Mouse (Mus musculus): ENCODE measurements at regions not wholly inside any gene's neighbourhood (a gene's known extent, or its start where the extent isn't known, plus 50 kb on each side); places are given as distances from the start of the nearest gene placed in this dataset.

DNA sequence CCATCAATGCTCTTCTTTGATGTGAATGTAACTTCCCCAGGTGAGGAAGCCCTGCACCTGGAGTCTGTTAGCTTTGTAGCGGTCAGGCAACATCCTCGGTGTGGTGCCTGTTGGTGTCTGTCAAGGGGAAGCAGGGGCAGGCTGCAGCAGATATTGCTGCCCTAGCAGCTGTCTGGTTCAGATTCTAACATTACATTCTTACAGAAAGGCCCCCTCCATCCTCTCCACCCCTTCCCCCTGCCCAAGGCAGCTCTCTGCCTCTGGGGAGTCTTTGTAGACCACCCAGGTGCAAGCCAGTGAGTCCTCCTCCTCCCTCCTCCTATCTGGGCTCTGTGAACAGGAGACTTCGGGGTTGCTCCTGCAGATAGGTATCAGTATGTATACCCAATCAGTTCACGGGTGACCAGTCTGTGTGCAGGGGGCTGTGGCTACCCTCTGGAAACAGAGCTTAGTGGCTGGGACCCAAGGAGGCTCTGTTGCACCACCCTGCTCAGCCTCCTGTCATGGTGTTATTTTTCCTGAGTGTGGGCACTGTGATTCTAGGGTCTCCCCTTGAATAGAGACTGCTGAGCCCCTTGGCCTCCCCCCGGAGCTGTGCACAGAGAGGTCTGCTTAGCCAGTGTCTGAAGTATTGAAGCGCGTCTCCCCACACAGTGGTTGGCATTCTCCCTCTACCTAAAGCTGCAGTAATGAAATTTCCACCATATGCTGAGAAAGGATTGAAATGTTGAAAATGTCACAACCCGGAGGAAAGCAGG is 394.6 kb upstream of the Zmiz1 start:
- no peak for DNase-seq (ENCODE audit: low spot score)

DNA sequence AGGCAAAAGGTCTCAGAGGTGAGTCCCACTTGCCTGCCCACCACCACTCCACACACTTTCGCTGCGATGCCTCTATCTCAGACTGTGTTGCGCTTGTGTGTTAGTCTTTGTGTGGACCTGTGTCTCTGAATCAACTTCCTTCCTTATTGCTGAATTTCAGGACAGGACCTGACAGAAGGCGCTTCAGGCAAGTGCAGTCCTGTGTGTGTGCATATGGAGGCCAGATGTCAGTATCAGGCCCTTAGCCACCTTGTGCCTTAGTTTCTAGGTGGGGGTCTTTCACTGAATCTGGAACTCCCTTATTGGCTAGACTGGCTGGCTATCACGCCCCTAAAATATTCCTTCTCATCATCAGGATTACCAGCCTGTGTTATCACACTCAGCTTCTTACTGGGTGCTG is 391.6 kb upstream of the Zmiz1 start:
- DNase-seq (ENCODE audit: low spot score) = no peak

DNA sequence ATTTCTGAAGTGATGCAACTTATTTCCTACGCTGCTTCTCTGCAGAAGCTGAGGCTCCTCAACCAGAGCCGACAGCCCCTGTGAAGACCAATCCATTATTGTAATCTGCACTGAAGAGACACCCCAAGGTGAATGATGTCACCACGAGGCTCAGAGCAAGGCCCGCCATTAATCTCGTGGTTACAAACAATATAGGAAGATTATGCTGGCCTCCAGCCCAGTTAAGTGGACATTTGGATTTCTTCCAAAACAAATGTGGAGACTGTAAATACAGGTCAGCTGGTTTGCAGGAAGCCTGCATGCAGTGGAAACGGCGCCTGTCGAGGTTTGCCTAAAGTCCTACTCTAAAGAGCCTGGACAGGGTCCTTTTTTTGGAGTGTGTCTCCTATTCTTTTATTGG is 390.6 kb upstream of the Zmiz1 start:
- DNase-seq (ENCODE audit: low spot score) = no peak

DNA sequence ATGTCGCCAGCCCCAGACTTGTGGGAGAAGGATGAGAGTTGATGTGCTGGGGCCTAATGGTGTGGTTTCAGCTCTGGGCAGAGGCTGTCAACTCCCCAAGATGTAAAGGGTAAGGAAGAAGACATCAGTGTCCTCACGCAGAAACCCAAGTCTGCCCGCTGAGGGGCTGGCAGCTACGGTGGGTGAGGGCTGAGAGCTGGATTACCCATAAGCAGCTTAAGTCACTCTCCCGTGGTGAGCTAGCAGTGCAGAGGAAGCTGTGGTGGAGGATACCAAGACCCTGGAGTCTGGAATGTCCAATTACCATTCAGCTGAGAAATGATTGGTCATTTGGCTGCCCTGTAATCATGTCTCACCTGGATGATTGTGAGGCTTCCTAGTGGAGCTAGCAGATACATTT is 385.8 kb upstream of the Zmiz1 start:
- DNase-seq (ENCODE audit: low spot score) = no peak

DNA sequence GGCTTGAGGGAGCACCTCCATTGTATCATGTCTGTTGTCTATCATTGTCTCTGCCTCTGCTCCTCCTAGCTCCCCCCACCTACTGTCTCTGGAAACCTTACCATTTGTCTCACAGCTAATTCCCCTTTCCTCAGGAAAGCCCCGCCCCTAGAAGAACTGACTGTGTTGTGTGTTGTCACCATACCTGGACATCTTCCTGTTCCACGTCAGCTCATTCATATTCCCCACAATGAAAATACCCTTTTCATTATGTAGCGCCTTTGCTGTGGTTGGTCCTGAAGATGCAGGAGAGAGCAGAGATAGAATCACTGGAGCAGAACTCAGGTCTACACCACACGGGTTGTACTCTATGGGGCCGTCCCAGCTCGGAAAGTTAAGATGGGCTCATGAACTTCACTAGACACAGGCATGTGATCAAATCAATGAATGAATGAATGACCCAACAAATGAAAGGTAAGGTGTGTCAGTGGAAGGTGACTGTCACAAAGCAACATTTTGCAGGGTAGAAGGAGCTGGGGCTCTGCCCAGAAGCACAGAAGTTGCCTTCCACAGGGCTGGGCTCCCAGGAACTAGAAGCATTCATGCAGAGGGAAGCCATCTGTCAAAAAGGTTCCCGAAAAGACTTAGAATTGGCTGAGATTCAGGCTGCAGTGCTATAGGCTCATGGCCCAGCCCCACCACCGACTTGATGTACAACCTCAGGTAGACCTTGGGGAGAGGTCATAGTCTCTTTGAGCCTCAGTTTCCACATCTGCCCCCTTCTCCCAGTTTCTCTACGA is 384.8 kb upstream of the Zmiz1 start:
- no peak for DNase-seq (ENCODE audit: low spot score)

DNA sequence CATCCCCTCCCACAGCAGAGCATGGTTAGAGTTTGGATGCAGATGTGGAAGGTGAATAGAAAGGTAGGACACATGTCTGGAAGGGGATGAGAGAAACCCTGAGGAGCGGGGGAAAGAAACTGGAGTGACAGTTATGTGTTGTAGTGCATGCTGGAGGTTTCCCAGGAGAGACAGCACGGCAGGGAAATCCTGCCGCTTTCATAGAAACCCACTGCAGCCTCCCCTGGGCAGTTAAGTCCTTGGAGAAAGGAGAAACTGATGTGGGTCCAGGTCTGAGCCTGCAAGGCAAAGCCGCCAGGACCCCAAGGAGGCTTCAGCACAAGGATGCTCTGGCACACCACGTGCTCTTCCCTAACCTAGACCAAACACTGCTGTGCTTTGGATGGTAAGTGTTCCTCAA is 384.1 kb upstream of the Zmiz1 start:
- no peak for DNase-seq (ENCODE audit: low spot score)

DNA sequence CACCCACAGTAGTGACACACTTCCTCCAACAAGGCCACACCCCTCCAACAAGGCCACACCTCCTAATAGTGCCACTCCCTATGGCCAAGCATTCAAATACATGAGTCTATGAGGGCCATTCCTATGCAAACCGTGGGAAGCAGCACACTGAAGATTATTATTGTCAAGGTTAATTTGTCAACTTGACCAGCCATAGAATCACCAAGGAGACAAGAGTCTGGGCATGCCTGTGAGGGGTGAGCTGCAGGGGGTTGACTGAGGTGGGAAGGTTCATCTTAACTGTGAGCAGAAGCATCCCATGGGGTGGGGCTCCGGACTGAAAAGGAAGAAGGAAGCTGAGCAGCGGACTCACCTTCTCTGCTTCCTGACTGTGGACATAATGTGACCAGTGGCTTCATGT is 378.6 kb upstream of the Zmiz1 start:
- no peak for DNase-seq (ENCODE audit: low spot score)

DNA sequence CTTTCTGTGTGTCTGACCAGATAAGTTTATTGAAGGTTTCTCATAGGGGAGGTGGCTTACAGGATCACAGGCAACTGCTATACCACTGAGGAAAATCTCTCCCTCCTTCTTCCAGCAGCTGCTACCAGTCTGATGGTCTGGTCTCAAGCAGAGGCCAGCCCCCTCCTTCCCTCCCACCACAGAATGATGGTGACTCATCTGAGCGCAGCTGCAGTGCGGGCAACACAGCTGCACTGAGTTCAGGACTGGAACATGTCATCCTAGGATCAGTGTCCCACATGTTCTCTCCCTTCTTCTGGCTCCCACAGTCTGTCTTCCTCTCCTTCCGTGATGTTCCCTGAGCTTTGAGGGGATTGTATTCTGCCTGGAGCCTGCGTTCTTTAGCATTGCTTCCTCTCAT is 375.1 kb upstream of the Zmiz1 start:
- DNase-seq (ENCODE audit: low spot score) = no peak

DNA sequence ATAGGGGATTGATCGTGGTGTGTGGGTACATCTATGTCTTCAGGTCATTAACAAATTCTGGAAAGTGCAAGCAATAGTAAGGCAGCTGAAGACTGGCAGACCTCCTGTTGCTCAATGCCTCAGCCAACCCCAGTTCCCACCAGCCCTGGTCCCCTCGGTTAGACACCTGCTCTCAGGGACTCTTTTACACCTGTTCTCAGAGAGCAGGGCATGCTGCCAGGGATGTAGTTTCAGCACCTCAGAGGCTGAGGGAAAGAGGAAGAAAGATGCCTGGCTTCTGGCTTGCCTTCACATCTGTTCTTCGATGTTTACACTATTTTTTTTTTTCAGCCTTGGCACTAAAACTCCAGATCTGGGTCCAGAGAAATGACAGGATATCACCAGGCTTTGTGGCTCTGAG is 362.2 kb upstream of the Zmiz1 start:
- no peak for DNase-seq (ENCODE audit: low spot score)

DNA sequence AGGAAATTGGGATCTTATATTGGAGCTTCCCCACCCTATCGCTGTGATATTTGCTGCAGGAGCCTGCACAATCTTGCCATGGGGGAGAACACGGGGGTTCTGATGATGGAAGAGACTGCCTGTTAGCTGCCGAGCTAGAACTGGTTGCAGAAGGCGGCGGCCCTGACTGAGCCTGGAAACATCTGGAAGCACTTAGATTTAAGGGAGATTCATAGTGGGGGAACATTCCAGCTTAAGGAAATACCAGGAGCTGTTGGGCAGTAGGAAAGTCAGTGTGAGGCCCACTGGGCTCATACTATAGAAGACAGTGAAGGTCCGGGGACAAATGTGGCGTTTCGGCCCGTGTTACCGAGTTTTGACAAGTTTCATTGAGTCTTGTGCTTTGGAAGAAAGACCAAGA is 353.6 kb upstream of the Zmiz1 start:
- DNase-seq (ENCODE audit: low spot score) = no peak

DNA sequence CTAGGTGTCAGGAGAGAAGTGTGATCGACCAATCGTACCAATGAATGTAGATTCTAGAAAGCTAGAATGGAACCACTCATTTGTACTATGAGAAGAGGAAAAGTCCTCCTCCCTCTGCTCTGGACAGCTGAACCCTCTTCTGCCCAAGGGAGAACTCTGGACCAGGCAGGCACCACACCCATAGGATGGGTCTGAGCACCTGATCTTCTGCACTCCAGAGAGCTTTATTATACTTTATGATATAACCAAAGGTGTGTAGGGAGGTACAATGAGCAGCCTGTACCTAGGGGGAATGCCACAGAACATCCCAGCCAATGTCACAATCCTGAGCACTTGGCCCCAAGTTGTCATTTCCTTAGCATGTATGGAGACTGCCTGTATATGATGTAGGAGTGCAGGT is 352.5 kb upstream of the Zmiz1 start:
- DNase-seq (ENCODE audit: low spot score) = no peak

DNA sequence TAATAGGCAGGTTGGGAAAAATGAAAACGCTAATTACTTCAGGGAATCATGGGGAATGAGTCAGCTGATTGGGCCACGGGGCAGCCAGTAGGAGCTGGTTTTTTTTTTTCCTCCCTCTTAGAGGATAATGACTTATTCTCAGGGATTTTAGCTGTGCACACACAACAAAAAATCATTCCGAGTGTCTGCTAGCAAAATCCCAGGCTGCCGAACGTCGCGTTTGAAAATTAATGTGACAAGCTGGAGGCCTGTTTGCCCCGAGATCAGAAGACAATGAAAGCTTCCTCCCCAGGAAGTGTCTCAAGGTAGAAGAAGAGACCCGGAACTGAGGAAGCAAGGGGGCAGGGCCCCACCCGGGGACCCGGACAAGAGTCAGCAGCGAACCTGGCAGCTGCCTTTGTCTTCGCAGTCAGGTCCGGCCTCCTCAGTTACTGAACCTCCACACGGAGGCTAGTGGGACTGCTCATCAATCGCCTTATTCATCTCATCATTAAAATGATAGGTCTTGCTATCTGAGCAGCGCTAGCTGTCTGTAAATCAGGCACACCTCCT is 350.8 kb upstream of the Zmiz1 start:
- DNase-seq (ENCODE audit: low spot score) = no peak

DNA sequence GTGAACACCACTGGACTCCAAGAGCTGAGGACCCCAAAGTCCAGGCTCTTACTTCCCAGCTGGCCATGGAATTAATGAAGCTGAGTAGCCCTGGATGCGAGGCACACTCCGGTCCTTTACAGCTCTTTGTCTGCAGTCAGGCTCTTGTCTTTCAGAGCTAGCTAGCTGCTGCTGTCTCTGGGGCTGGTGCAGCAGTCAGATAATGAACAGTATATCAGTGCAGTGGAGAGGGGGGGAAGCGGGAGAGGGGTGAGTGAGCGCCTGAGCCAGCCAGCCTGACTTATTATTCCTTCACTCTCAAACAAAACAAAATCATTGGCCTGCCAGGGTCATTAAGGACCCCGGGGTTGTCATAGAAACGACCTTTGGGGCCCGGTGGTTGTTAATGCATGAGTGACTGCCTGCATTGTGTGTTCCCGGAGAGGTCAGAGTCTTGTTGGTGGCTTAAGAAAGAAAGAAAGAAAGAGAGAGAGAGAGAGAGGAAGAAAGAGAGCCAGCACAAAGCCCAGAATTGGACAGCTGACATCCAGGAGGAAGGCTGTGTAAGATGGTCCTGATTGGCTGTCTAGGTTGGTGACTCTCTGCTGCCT is 350.2 kb upstream of the Zmiz1 start:
- DNase-seq (ENCODE audit: low spot score) = no peak

DNA sequence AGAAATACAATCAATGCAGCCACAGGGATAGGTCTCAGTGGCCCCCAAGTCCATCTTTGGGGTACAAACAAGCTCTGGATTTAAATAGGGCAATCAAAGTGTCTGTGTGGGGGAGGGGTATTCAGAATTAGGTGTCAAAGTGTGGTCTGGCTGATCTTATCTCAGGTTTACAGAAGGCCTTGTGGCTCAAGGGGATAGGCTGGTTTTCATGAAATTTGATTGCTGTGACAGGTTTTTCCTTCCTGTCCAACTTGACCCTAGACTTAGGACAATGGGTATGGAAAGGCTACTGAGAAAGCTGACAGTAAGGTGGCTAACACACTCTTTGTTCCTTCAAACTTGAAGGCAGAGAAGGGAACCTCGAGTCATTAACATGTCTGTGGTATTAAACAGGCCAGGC is 349.3 kb upstream of the Zmiz1 start:
- DNase-seq (ENCODE audit: low spot score) = no peak

DNA sequence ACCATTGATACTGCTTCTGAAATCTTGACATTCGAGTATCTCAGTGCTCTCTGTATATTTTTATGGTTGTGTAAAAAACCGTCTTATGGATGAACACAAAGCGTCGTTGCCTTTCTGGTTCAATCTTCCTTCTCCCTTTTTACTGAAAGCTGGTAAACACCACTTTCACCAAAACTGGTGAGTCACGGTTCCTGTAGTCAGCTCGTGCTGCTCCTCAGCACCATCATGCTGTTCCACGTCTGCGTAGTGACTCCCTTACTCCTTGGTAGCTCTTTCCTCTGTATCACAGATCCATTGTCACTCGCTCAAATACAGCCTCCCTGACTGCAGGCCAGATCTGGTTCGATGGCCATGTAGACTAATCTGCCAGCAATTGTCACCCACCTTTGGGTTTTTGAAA is 346.2 kb upstream of the Zmiz1 start:
- no peak for DNase-seq (ENCODE audit: low spot score)

DNA sequence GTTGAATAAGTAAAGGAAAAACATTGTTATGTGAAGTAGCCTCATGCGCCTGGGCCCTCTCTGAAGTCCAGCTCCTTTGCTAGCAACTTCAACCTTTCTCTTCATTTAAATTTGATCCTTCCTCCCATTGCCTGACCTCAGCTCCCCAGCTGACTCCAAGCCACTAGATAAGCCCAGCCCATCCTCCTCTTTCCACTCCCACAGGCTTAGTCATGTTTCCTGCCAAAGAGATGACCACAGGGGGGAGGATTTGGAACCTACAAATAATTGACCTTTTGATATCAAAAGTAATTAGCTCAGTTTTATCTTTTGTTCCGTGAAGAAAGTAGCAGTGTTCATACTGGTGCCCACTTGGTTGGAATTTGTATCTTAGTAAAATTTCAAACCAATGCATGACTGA is 345.7 kb upstream of the Zmiz1 start:
- DNase-seq (ENCODE audit: low spot score) = peak; percentile 14

DNA sequence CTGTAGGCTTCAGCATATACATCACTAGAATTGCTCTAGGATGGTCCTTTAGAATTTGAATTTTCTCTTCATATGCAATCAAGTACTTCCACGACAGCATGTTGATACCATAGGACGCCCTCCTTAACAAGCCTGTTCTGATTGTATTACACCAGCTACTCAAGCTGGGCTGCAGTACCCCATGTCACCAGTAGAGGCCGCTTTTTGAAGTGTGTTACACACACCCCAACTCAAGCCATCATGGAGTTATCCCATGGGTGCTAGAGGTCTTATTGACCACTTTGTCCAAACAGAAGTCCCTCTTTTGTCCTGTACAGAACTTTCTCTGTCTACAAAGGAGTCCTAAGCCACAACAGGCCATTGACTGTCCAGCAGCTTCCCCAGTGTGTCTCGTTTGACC is 342.6 kb upstream of the Zmiz1 start:
- peak; percentile 57 for DNase-seq (ENCODE audit: low spot score)

DNA sequence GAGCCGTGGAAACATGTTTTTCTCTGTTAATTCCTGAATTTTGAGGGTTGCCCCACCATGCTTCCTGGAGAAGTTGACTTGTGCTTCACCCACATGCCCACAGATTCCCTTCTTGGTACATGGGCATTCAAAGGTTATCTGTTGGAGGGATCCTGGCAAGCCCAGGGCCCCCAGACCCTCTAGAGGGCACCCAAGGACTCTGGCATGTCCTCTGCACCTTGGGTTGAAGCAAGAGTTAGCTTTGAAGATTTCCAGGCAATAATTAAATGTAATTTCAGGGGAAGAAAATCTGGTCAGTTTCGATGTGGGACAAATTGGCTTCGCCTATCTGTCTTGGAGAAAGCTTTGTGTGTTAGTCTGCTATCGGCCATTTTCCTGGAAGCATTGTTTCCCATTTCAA is 339.0 kb upstream of the Zmiz1 start:
- no peak for DNase-seq (ENCODE audit: low spot score)

DNA sequence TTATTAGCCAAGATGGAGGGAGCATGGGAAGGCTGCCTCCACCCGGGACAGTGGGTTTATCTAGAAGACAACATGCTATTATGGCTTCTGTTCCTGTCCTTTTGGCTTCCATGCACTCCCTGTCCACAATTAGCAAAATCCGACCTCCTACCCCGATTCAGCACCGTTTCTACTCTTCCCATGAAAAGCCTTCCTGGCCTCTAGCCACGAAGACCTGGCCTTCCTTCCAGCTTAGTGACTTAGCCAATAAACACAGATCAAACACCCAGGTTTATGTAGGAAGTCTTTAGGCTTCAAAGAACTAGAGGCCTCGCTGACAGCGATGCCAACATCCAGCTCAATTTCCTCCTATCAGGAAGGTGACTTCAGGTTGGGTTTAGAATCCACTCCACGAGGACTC is 338.5 kb upstream of the Zmiz1 start:
- DNase-seq (ENCODE audit: low spot score) = peak; percentile 4

DNA sequence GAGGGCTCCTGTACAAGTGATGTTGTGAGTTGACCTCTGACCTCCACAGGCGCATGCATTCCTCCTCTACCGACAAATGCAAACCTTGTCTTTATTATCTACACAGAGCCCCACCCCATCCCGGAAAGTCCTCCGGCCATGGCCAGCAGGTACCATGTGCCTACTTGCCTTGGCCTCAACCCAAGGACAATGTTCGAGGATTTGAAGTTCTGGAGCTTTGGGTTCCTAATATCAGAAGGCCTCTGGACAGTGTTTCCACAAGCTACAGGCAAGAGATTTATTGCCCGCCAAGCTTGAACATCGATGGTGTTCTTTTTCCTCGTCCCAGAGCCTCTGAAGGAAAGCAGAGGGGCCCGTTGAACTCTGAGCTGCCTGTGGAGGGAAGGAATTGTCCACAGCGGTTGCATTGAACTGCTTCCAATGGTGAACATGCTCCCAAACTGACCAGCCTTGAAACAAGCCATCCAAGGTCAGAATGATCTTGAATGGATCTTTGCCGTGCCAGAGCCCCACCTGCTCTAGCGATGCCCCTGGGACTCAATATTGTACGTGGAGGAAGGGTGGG is 335.9 kb upstream of the Zmiz1 start:
- no peak for DNase-seq (ENCODE audit: low spot score)

DNA sequence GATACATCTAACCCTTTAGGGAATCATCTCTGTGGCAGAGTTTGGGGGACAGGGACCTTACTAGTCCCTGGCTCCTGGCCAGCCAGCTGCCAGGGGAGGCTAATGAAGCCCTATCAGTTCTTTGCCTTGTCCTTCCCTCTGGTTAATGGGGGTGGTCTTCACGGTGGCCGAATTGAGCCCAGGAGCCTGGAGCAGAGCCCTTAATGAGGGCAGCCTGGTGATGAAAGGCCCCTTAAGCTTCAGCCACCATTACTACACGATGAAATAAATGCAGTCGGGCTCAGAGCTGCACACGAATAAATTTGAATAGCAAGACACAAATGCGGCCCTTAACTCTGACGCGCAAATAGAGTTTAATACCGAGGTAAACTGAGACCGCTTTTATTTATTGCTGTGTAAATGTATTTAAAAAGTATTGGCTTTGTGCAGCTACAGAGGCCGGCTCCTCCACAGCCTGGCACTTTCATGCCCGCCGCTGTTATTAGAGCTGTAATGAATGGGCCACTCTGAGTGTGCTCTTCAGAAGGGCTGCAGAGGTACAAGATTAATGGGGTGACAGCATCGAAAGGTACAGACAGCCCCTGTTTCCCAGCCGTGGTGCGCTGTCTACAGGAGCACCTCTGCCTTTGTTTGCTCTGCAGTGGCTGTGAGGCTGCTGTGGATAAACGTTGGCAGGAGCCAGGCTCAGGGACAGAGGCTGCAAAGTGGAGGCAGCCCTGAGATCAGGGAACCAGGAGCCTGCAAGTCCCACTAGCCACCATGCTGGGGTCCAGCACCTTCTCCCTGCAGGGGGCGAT is 335.2 kb upstream of the Zmiz1 start:
- no peak for DNase-seq (ENCODE audit: low spot score)

DNA sequence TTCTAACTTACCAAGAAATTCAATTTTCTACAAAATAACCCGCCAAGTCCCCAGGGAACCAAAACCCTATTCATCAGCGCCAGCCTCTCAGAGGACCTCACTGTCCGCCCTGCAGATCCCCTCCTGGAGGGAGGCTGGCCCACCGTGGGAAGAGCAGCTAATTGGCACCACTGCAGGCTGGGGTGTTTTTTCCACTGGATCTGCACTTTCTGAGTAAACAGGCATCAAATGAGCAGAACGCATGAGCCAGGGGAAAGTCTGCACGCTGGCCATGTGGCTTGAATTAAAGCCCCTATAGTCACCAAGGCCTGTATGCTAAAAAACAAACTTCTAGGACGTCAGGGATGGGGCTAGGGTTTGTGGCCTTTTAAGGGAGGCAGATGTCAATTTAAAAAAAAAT is 332.4 kb upstream of the Zmiz1 start:
- DNase-seq (ENCODE audit: low spot score) = no peak

All from adipocyte (in vitro differentiated cells).